Mouse (Mus musculus) ES-E14 (cell line): ENCODE measurements around the gene Naa38. TPM values are rescaled to one million over a fixed set of nuclear protein-coding genes. Genes with fewer than 3 reads are reported as not detected.

Experiments
- DNase-seq: peaks from one replicate; pipeline ENCODE4 v3.0.0-alpha.2; 2013; ENCODE audit warnings: low read depth, low spot score
- H3K27ac ChIP-seq: 2 replicates; pipeline ENCODE4 v1.5.1; 2012; ENCODE audit warnings: low read depth, mild to moderate bottlenecking, low read length, moderate library complexity, mixed read lengths; ENCODE audit not compliant: poor library complexity, insufficient read depth, severe bottlenecking
- H3K36me3 ChIP-seq: 2 replicates; pipeline ENCODE4 v1.6.1; 2012; ENCODE audit warnings: mild to moderate bottlenecking, low read length, moderate library complexity, mixed read lengths; ENCODE audit not compliant: control insufficient read depth, poor library complexity, insufficient read depth, severe bottlenecking
- H3K4me1 ChIP-seq, 2 experiments: fragments of 150-350 bp in 1 of 2; sonication (generic) in 1 of 2; 2 replicates each; pipeline ENCODE4 v1.6.1; 2012; ENCODE audit warnings: low read length in 2 of 2, mild to moderate bottlenecking in 1 of 2, mixed read lengths in 1 of 2; ENCODE audit not compliant: control insufficient read depth in 2 of 2, insufficient read depth in 2 of 2, poor library complexity in 1 of 2
- H3K4me3 ChIP-seq, 2 experiments: fragments of 150-350 bp in 1 of 2; sonication (generic) in 1 of 2; 2 replicates each; pipeline ENCODE4 v1.5.1; 2012; ENCODE audit warnings: low read length in 2 of 2, low read depth in 1 of 2, mild to moderate bottlenecking in 1 of 2, mixed read lengths in 1 of 2; ENCODE audit not compliant: insufficient read depth in 1 of 2, poor library complexity in 1 of 2, severe bottlenecking in 1 of 2
- H3K9ac ChIP-seq: 2 replicates; pipeline ENCODE4 v1.6.1; 2012; ENCODE audit warnings: low read depth, mild to moderate bottlenecking, low read length, mixed read lengths; ENCODE audit not compliant: poor library complexity, insufficient read depth, severe bottlenecking
- H3K9me3 ChIP-seq: fragments of 150-350 bp; sonication (generic); 2 replicates; pipeline ENCODE4 v1.6.1; 2012; ENCODE audit warnings: low read depth, mild to moderate bottlenecking, low read length; ENCODE audit not compliant: control insufficient read depth, insufficient read depth
- CHD2 ChIP-seq: IDR thresholded peaks from 2 replicates; pipeline ENCODE4 v1.6.1; 2014; ENCODE audit warnings: mild to moderate bottlenecking, low read depth, low read length, inconsistent platforms
- HCFC1 ChIP-seq: IDR thresholded peaks from 2 replicates; pipeline ENCODE4 v1.6.1; 2012; ENCODE audit warnings: low read length, inconsistent platforms, borderline replicate concordance; ENCODE audit not compliant: insufficient read depth
- MAFK ChIP-seq: IDR thresholded peaks from 2 replicates; pipeline ENCODE4 v1.6.1; 2014; ENCODE audit warnings: mild to moderate bottlenecking, low read depth, low read length, inconsistent platforms; ENCODE audit not compliant: insufficient read depth
- ZC3H11A ChIP-seq: IDR thresholded peaks from 2 replicates; pipeline ENCODE4 v1.6.1; 2012; ENCODE audit warnings: low read depth, mild to moderate bottlenecking, inconsistent platforms, low read length, borderline replicate concordance
- ZNF384 ChIP-seq: IDR thresholded peaks from 2 replicates; pipeline ENCODE4 v1.6.1; 2012; ENCODE audit warnings: low read depth, low read length, inconsistent platforms
- in situ Hi-C, 2 experiments: fragments of 600-800 bp; cut with MboI; formaldehyde crosslinking; loops; one replicate each; pipeline ENCODE4 v1.15.1; 2025; ENCODE audit warnings: low sequenced_read_pairs in 2 of 2, inconsistent platforms in 1 of 2; ENCODE audit not compliant: unreplicated experiment in 2 of 2
- total RNA-seq: library from RNA; depleted of rRNA; stranded (reverse); fragments of 300-350 nt; gene quantifications from 2 replicates; pipeline ENCODE4 v1.2.3, GENCODE M21; 2012

Gene Naa38
- total RNA-seq, 1 experiment, result 202 TPM

DNA sequence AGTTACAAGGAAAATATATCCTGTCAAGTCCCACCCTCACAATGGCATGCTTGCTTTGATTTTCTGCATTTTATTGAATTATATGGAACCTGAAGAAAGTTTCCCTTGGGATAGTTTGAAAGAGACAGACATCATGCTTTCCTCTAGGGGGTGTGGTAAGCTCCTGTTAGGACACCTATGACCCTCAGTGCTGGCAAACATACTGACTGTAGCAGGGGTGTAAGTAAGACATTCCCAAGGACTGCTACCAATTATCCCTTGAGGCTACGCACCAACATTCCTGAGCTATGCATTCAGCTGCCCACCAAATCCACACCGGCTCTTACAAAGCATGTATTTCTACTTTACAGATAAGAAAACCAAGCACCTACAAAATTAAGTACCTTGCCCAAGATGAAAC is 32.8 kb upstream of the Naa38 start:
- no peaks in the 10 kb centered on the region; the same call in 1 of the 2 replicates for H3K36me3 ChIP-seq
- in situ Hi-C loops, result no loop called here
- no peak for DNase-seq

GRCm38 (mm10) chr11:69364376-69364775 is 30.9 kb upstream of the Naa38 start:
- DNase-seq, result no peak
- TF ChIP-seq ZC3H11A, result no peak
- no peak for TF ChIP-seq HCFC1
- TF ChIP-seq ZNF384, result no peak
- no peak for TF ChIP-seq MAFK
- TF ChIP-seq CHD2, result no peak
- Histone ChIP-seq H3K9me3 (no peaks in the 10 kb centered on the region), H3K27ac (no peak overlapping the region), H3K4me1 (peaks cover 0 to 17% of the 10 kb centered on the region in 2 experiments; a peak in 2 of 4 replicates), H3K36me3 (no peaks in the 10 kb centered on the region; the same call in 1 of the 2 replicates), H3K9ac (no peak overlapping the region), H3K4me3 (no peak overlapping the region)
- in situ Hi-C loops, result no loop called here

More for the DNA sequence above, 32.8 kb upstream of the Naa38 start:
- TF ChIP-seq CHD2 (no peak), ZC3H11A (no peak), ZNF384 (no peak), MAFK (no peak), HCFC1 (no peak)
- no peaks in the 10 kb centered on the region for H3K9me3 ChIP-seq
- no peak overlapping the region for H3K27ac ChIP-seq
- no peak overlapping the region for H3K4me3 ChIP-seq
- H3K4me1 ChIP-seq, result peaks cover 0 to 14% of the 10 kb centered on the region in 2 experiments; a peak in 2 of 4 replicates
- no peak overlapping the region for H3K9ac ChIP-seq

DNA sequence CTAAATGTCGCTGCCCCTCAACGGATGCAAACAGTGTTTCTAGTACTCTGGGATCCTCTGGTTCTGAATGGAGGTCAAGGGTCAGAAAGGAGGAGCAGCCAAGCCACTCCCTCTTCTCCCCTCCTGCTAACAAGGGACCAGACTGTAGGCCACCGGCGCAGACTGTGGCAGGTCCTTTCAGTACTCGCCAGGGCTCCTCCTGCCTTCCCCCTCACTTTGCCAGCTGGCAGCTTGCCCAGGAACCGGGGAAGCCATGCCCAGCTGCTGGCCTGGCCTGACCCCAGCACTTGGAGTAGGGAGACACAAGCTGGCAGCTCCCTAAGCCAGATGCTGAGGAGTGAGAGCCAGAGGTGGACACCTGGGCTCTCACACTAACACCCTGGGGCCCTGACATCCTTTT is 30.4 kb upstream of the Naa38 start:
- no peak for DNase-seq
- no peaks in the 10 kb centered on the region for H3K9me3 ChIP-seq
- no peak for TF ChIP-seq HCFC1
- no peak for TF ChIP-seq MAFK
- no peak for TF ChIP-seq CHD2
- no peak for TF ChIP-seq ZC3H11A
- no peak for TF ChIP-seq ZNF384
- no peak overlapping the region for H3K27ac ChIP-seq
- in situ Hi-C loops, result no loop called here
- no peak overlapping the region for H3K9ac ChIP-seq
- no peak overlapping the region for H3K4me3 ChIP-seq
- peaks cover 0 to 17% of the 10 kb centered on the region in 2 experiments; a peak in 2 of 4 replicates for H3K4me1 ChIP-seq
- no peaks in the 10 kb centered on the region; the same call in 1 of the 2 replicates for H3K36me3 ChIP-seq

- Histone ChIP-seq H3K9me3 (no peaks in the 10 kb centered on the region), H3K4me3 (peak overlapping the region; percentile 36 to 55; a peak in 3 of 4 replicates), H3K27ac (no peak overlapping the region), H3K9ac (peak overlapping the region; percentile 24; the same call in 1 of the 2 replicates), H3K36me3 (no peaks in the 10 kb centered on the region), H3K4me1 (peaks cover 0 to 18% of the 10 kb centered on the region in 2 experiments; a peak in 2 of 4 replicates)
- no peak for DNase-seq
- TF ChIP-seq ZC3H11A (no peak), HCFC1 (no peak), ZNF384 (no peak), MAFK (no peak), CHD2 (no peak)
- in situ Hi-C loops, result no loop called here
These were observed 29.6 kb upstream of the Naa38 start for GRCm38 (mm10) chr11:69365722-69366121.
